Comparison of ENCODE assay signal across 7 mouse cellular contexts in genomic region chr4:125116090-125116861, GRCm38 (mm10). TPM values are rescaled to one million over a fixed set of nuclear protein-coding genes. Genes with fewer than 3 reads are reported as not detected.
DNase-seq lines count a peak whose midpoint lies in the region; ATAC-seq and TF ChIP-seq lines count a peak whose summit lies in the region.

No protein-coding gene starts in this region.

- no peak for TF ChIP-seq CTCF in testis, adult 2 months (IDR thresholded peaks at IDR 0.05; ENCODE audit: control insufficient read depth, insufficient read depth, insufficient replicate concordance, low read depth, low read length)
- TF ChIP-seq CTCF in gastrocnemius, adult 2 months (IDR thresholded peaks at IDR 0.05): no peak

- no peak for TF ChIP-seq POLR2A in testis, adult 2 months (IDR thresholded peaks at IDR 0.05; ENCODE audit: control insufficient read depth, low read depth, low read length)

- H3K36me3 ChIP-seq in testis, adult 2 months (ENCODE audit: control insufficient read depth, insufficient read depth, low read length): no peaks in the 10 kb centered on the region; the same call in 1 of the 2 replicates
- peaks cover 3% of the 10 kb centered on the region; the same call in 1 of the 2 replicates for H3K36me3 ChIP-seq in liver, embryonic 16.5 days (ENCODE audit: control insufficient read depth, insufficient read depth)

- WGBS in liver, embryonic 16.5 days (ENCODE audit: insufficient replicate concordance): 33% methylated on average over 9 of the region's 9 CpGs

- no peaks in the 10 kb centered on the region for H3K27me3 ChIP-seq in testis, adult 2 months (ENCODE audit: control insufficient read depth, insufficient read depth, low read length)
- no peaks in the 10 kb centered on the region for H3K27me3 ChIP-seq in liver, embryonic 16.5 days (ENCODE audit: control insufficient read depth, insufficient read depth, low read depth, low read length)

- intact Hi-C loops in gastrocnemius, adult 2 months (cut with DNase I): no loop called here

- H3K4me2 ChIP-seq in liver, embryonic 16.5 days (ENCODE audit: low read depth, low read length): no peak overlapping the region

- H3K27ac ChIP-seq in testis, adult 2 months (ENCODE audit: control insufficient read depth, insufficient read depth, low read depth, low read length): peak overlapping the region; percentile 47
- H3K27ac ChIP-seq in gastrocnemius, adult 2 months: peak overlapping the region; percentile 90
- peak overlapping the region; percentile 44 for H3K27ac ChIP-seq in liver, embryonic 16.5 days (ENCODE audit: low read length)

- no peak overlapping the region for H3K4me3 ChIP-seq in testis, adult 2 months (ENCODE audit: control insufficient read depth, low read depth, low read length)
- peak overlapping the region; percentile 15; the same call in 1 of the 2 replicates for H3K4me3 ChIP-seq in gastrocnemius, adult 2 months
- no peak overlapping the region for H3K4me3 ChIP-seq in liver, embryonic 16.5 days (ENCODE audit: low read depth, low read length)

- peaks cover 3% of the 10 kb centered on the region for H3K4me1 ChIP-seq in testis, adult 2 months (ENCODE audit: control insufficient read depth, insufficient read depth, low read length)
- peaks cover 9% of the 10 kb centered on the region for H3K4me1 ChIP-seq in liver, embryonic 16.5 days (ENCODE audit: control insufficient read depth, low read depth, low read length)

- peak; percentile 12; the same call in 1 of the 2 replicates for ATAC-seq in liver, embryonic 16.5 days (ENCODE audit: low read depth)

- no peaks in the 10 kb centered on the region for H3K9me3 ChIP-seq in liver, embryonic 16.5 days (replicated peaks; ENCODE audit: control insufficient read depth, low read length)

- DNase-seq in testis, postnatal 10 days (ENCODE audit: low spot score): no peak
- DNase-seq in brain, adult 2 months (ENCODE audit: low read depth, low spot score): peak; percentile 85
- peak; percentile 82 for DNase-seq in gastrocnemius, adult 2 months
- DNase-seq in kidney, postnatal 36 days: peak; percentile 84 to 87
- DNase-seq in right cerebral cortex, postnatal 14 days: peak; percentile 60

- H3K9ac ChIP-seq in liver, embryonic 16.5 days (ENCODE audit: low read depth, low read length): no peak overlapping the region

RNA-seq across cellular contexts. Expression of gene Zc3h12a, which starts 11.4 kb away (rescaled TPM):
- 1.4 and 2.3 TPM in 2 replicates for polyA plus RNA-seq in testis, adult 2 months (2012; rRNA removed)
- total RNA-seq in gastrocnemius, adult 2 months (2021): 1 to 10 TPM; 2.6 TPM
- 0.52 and 0.65 TPM in 2 replicates for polyA plus RNA-seq in liver, embryonic 16.5 days (2015; fragmentation: Nextera tagmentation; extraction: Ambion mirVana)

RNA-seq across cellular contexts. Expression of gene Meaf6, which starts 31.3 kb away (rescaled TPM):
- 63.2 and 67.3 TPM in 2 replicates for polyA plus RNA-seq in testis, adult 2 months (2012; rRNA removed)
- 10 to 100 TPM; 12.0 to 13.5 TPM for total RNA-seq in gastrocnemius, adult 2 months (2021)
- polyA plus RNA-seq in liver, embryonic 16.5 days (2015; fragmentation: Nextera tagmentation; extraction: Ambion mirVana): 15.9 and 17.8 TPM in 2 replicates

RNA-seq across cellular contexts. Expression of gene Snip1, which starts 49.8 kb away (rescaled TPM):
- polyA plus RNA-seq in testis, adult 2 months (2012; rRNA removed): 17.2 and 19.1 TPM in 2 replicates
- 1 to 10 TPM; 4.5 to 6.1 TPM for total RNA-seq in gastrocnemius, adult 2 months (2021)
- polyA plus RNA-seq in liver, embryonic 16.5 days (2015; fragmentation: Nextera tagmentation; extraction: Ambion mirVana): 10.8 and 11.6 TPM in 2 replicates

RNA-seq across cellular contexts. Expression of gene Dnali1, which starts 50.8 kb away (rescaled TPM):
- 185 and 189 TPM in 2 replicates for polyA plus RNA-seq in testis, adult 2 months (2012; rRNA removed)
- total RNA-seq in gastrocnemius, adult 2 months (2021): not detected
- not detected in 2 replicates for polyA plus RNA-seq in liver, embryonic 16.5 days (2015; fragmentation: Nextera tagmentation; extraction: Ambion mirVana)
